In the genomic region with DNA sequence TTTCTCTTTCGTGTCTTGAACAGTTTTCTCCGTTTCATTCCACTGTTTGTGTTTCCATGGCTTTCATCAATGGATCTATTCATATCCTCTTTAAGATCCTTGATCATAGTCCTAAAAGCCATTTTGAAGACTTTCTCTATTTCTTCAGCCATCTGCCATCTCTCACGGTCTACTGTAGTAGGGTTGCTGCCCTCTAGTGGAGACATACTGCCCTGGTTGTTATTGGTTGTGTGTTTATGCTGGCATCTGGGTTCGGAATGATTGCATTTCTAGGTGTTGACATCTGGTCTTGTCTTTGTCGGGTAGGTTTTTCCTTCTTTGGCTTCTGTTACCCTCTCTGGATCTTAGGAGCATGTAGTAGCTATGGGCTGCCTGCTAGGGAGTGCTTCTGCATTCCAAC, we compare ENCODE assay signal across 8 mouse cellular contexts. TPM values are rescaled to one million over a fixed set of nuclear protein-coding genes. Genes with fewer than 3 reads are reported as not detected.
DNase-seq lines count a peak whose midpoint lies in the region; ATAC-seq and TF ChIP-seq lines count a peak whose summit lies in the region.

No protein-coding gene starts in this region.

- ATAC-seq in cerebellum, adult (ENCODE audit: insufficient number of reproducible peaks, low FRiP score, low TSS enrichment) = no peak

- H3K4me3 ChIP-seq in lung, adult 2 months (replicated peaks; ENCODE audit: extremely low read depth, low read depth, low read length) = no peak overlapping the region

- no peak for TF ChIP-seq POLR2A in lung, adult 2 months (IDR thresholded peaks at IDR 0.05; ENCODE audit: borderline replicate concordance, extremely low read depth, low read depth, low read length)

- WGBS in lung, adult 2 months = 39% methylated on average over 5 of the region's 5 CpGs

- peak; percentile 40; the same call in 1 of the 2 replicates for TF ChIP-seq CTCF in lung, adult 2 months (IDR thresholded peaks at IDR 0.05; ENCODE audit: insufficient read depth, low read length)

- H3K4me1 ChIP-seq in lung, adult 2 months (ENCODE audit: control insufficient read depth, insufficient read depth, low read length) = no peaks in the 10 kb centered on the region

- peak; percentile 17 to 28 for DNase-seq in cerebellum, adult 18-20 months
- peak; percentile 34 for DNase-seq in right cerebral cortex, adult 18-20 months
- DNase-seq in right cerebral cortex, postnatal 25 days = no peak
- peak; percentile 41 for DNase-seq in cerebellum, adult 9-10 months
- peak; percentile 22 to 48 for DNase-seq in kidney, adult 8-10 months
- peak; percentile 10 for DNase-seq in lung, adult 2 months
- DNase-seq in testis, postnatal 14 days (ENCODE audit: low spot score) = no peak

RNA-seq across cellular contexts. Expression of gene Ccdc180, which starts 11.2 kb away (rescaled TPM):
- polyA plus RNA-seq in lung, adult 2 months (2012; rRNA removed) = 1.4 and 2.4 TPM in 2 replicates

RNA-seq across cellular contexts. Expression of gene Stra6l, which starts 30.5 kb away (rescaled TPM):
- 0.66 and 1.2 TPM in 2 replicates for polyA plus RNA-seq in lung, adult 2 months (2012; rRNA removed)

RNA-seq across cellular contexts. Expression of gene Igfbpl1, which starts 52.2 kb away (rescaled TPM):
- polyA plus RNA-seq in lung, adult 2 months (2012; rRNA removed) = 0.18 and 0.28 TPM in 2 replicates

Comparison
In these comparisons a context has a peak if more than half of its experiments do, and no peak if none do; other contexts are left out.
1. DNase-seq: peak in cerebellum, adult 18-20 months (2 of 2), right cerebral cortex, adult 18-20 months (single experiment), cerebellum, adult 9-10 months (single experiment), kidney, adult 8-10 months (2 of 2) and lung, adult 2 months (single experiment); none in right cerebral cortex, postnatal 25 days (single experiment) and testis, postnatal 14 days (single experiment).